Mouse (Mus musculus): ENCODE results near the gene Lztfl1. TPM values are rescaled to one million over a fixed set of nuclear protein-coding genes. Genes with fewer than 3 reads are reported as not detected.
"Not testable (repeated sequence)": the region's sequence is repeated elsewhere in the genome, so short reads cannot be mapped to it uniquely, and the experiment has no call there.

Lztfl1 gene
- polyA plus RNA-seq, 1 experiment, result 54.5 TPM

DNA sequence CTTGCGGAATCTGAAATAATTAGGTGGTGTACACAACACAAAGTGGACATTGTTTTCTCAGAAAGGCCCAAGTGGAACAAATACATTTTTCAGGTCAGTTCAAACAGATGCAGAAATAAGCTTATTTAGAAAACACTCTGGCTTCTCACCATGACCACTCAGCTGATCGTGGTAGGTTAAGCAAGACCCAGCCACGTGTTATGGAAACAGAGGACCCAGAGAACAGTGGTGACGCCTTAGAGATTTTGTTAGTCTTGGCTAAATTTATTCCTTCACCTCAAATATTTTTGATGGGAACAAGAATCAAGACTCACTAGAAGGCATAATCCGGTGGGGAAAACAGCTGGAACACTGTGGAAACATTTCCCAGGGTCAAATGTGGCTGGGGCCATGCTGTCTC, 31.3 kb downstream of the Lztfl1 start:
- no peak for TF ChIP-seq POLR2A (IDR thresholded peaks at IDR 0.05; ENCODE audit: low read depth, low read length)
- TF ChIP-seq CTCF (IDR thresholded peaks at IDR 0.05; ENCODE audit: borderline replicate concordance, insufficient read depth, low read length), result no peak
- Histone ChIP-seq H3K4me3 (ENCODE audit: insufficient read depth, low read length) (no peak overlapping the region), H3K27ac (ENCODE audit: insufficient read depth, low read length) (no peak overlapping the region), H3K4me1 (ENCODE audit: control insufficient read depth, insufficient read depth, low read length) (no peaks in the 10 kb centered on the region)

DNA sequence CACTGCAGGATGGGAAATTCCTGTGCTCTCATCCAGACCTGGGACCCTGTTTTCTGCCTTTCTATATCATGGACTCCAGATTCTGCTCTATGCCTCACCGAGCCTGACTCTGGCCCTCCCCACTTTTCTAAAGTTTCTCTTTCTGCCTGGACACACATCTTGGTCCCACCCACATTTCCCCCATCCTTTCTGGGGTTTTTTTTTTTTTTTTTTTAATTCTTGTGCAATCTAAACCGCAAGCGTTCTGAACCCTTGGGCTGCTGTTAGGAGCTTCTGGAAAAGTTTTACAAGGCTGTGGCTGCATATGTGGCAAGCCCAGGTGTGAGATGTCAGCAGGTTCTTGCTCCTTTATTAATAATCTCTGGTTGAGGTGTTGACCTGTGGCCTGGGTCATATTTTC, 33.8 kb downstream of the Lztfl1 start:
- no peak overlapping the region for H3K27ac ChIP-seq (ENCODE audit: insufficient read depth, low read length)
- TF ChIP-seq POLR2A (IDR thresholded peaks at IDR 0.05; ENCODE audit: low read depth, low read length) (no peak), CTCF (IDR thresholded peaks at IDR 0.05; ENCODE audit: borderline replicate concordance, insufficient read depth, low read length) (no peak)
- H3K4me3 ChIP-seq (ENCODE audit: insufficient read depth, low read length), result no peak overlapping the region
- no peaks in the 10 kb centered on the region for H3K4me1 ChIP-seq (ENCODE audit: control insufficient read depth, insufficient read depth, low read length)

DNA sequence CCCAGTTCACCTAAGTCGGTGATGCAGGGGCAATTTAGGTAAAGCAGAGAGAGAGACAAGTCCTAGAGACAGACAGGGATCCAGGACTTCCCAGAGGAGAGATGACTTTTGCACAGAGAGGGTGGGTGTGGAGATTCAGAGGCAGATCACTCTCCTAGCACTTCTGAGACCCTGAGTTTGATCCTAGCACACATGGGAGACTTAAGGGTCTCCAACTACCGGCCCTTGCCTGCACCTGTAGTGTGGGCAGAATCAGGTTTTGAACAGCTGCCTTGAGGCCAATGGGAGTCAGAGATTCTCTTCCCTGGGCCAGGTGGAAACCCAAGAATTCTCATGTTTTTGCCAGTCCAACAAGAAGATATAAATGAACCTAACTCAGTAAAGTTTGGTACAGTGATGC, 38.3 kb downstream of the Lztfl1 start:
- Histone ChIP-seq H3K27ac (ENCODE audit: insufficient read depth, low read length) (no peak overlapping the region), H3K4me1 (ENCODE audit: control insufficient read depth, insufficient read depth, low read length) (no peaks in the 10 kb centered on the region), H3K4me3 (ENCODE audit: insufficient read depth, low read length) (no peak overlapping the region)
- TF ChIP-seq CTCF (IDR thresholded peaks at IDR 0.05; ENCODE audit: borderline replicate concordance, insufficient read depth, low read length), result no peak
- no peak for TF ChIP-seq POLR2A (IDR thresholded peaks at IDR 0.05; ENCODE audit: low read depth, low read length)

DNA sequence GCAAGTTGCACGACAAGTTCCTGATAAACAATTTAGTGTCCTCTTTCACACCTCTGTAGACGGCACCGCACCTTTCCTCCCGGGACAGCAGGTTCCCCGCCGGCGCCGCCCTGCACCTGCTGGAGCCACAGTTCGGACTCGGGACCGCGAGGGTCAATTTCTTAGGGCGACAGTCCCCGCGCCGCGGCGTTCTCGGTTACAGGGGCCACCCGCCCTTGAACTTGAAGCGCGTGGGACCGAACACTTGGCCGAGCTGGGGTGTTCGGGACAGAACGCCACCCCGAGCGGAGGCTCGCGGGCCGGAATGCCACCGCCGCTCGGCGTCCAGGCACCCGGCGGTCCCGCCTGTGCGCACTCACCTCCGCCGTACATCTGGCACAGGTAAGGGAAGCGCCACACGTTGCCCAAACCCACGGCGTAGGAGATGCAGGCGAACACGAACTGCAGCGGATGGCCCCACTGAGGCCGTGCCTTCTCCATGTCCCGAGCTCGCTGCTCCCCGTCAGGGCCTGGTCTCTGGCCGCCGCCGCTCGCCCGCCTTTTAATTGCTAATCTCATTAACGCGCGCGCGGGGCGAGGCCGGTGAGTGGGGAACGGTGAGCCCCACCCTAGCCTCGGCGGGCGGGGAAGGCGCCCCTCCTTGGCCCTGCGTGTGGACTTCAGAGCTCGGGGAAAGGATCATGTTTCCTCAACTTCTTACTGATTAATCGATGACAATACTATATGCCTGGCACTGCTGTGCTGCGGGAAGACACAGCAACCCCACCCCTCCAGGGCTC, 39.0 kb downstream of the Lztfl1 start, which contains the start of the genes Ccr9 and Slc6a20a:
Gene Ccr9, plus strand, starts transcription at position 113 of the 779 bp plus-strand sequence.
Gene Slc6a20a, minus strand, starts transcription at position 559 of the 779 bp plus-strand sequence.
- TF ChIP-seq POLR2A (IDR thresholded peaks at IDR 0.05; ENCODE audit: low read depth, low read length) (no peak), CTCF (IDR thresholded peaks at IDR 0.05; ENCODE audit: borderline replicate concordance, insufficient read depth, low read length) (no peak)
- Histone ChIP-seq H3K27ac (ENCODE audit: insufficient read depth, low read length) (no peak within 1 kb of the TSS), H3K4me1 (ENCODE audit: control insufficient read depth, insufficient read depth, low read length) (no peaks in the 10 kb centered on the region), H3K4me3 (ENCODE audit: insufficient read depth, low read length) (no peak within 1 kb of the TSS)

DNA sequence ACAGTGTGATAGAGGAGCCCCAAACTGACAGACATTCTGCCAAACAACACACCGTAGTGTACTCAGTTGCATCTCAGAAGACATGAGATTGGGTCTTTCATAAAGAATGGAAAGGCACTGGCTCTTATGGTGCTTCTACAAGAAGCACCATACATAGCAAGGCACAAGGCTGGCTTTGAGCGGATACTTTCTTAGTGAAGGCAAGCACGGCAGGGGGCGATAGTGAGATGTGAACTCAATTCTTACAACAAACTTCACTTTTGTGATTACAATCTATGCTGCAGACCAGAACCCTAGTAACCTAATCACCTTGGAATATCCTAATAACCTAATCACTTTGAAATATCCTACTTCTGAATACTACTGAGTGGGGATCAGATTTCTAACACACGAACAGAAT, 51.9 kb downstream of the Lztfl1 start:
- peak; percentile 27; the same call in 1 of the 2 replicates for TF ChIP-seq CTCF (IDR thresholded peaks at IDR 0.05; ENCODE audit: borderline replicate concordance, insufficient read depth, low read length)
- no peak for TF ChIP-seq POLR2A (IDR thresholded peaks at IDR 0.05; ENCODE audit: low read depth, low read length)
- H3K27ac ChIP-seq (ENCODE audit: insufficient read depth, low read length), result no peak overlapping the region
- H3K4me1 ChIP-seq (ENCODE audit: control insufficient read depth, insufficient read depth, low read length), result no peaks in the 10 kb centered on the region
- no peak overlapping the region for H3K4me3 ChIP-seq (ENCODE audit: insufficient read depth, low read length)

DNA sequence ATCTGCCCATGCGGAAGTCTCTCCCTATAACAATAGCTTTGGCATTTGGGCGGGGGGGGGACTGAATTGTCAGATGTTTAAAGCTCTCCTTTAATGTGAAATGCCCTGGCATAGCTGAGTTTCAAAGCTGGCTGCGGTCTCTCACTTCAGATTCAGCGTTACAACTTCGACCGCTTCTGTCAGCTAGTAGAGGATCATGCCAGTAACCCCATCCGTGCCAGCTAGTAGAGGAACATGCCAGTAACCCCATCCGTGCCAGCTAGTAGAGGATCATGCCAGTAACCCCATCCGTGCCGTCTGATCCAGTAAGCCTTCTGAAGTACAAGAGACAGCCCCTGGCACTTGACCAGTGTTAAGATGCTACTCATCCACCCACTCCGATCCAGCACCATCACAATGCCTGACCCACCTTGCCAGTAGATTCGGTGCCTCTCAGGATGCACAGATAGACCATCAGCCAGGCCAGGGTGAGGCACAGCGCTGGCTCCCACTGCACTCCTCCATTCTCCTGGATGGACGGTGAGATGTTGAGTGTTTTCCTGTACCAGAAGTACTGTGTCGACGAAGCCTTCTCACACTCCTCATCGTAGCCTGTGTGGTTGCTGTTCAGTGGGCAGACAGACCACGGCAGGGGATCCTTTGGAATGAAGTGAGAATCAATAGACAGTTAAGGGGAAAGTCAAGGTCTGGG, 57.4 kb downstream of the Lztfl1 start:
- not testable (repeated sequence) for H3K27ac ChIP-seq (ENCODE audit: insufficient read depth, low read length); H3K4me1 ChIP-seq (ENCODE audit: control insufficient read depth, insufficient read depth, low read length); H3K4me3 ChIP-seq (ENCODE audit: insufficient read depth, low read length)

DNA sequence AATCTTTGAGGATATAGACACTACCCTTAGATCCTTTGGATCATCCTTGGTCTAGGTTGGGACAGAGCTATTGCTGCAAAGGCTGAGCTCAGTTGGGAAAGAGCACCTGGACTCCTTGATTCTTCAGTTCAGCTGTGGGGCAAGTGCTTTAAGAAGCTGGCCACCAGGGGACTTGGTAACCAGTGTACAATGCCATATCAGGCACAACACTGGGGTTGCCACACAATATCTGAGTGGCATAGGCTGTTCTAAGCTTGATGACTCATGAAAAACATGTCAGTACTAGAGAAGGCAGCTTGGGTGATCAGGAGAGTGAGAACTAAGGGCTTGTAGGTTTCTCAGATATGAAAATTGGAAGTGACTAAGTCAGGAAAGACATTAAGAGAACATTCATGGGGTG, 58.5 kb downstream of the Lztfl1 start:
- H3K4me3 ChIP-seq (ENCODE audit: insufficient read depth, low read length), result no peak overlapping the region
- H3K4me1 ChIP-seq (ENCODE audit: control insufficient read depth, insufficient read depth, low read length), result no peaks in the 10 kb centered on the region
- H3K27ac ChIP-seq (ENCODE audit: insufficient read depth, low read length), result no peak overlapping the region
- TF ChIP-seq POLR2A (IDR thresholded peaks at IDR 0.05; ENCODE audit: low read depth, low read length), result no peak
- TF ChIP-seq CTCF (IDR thresholded peaks at IDR 0.05; ENCODE audit: borderline replicate concordance, insufficient read depth, low read length), result no peak

DNA sequence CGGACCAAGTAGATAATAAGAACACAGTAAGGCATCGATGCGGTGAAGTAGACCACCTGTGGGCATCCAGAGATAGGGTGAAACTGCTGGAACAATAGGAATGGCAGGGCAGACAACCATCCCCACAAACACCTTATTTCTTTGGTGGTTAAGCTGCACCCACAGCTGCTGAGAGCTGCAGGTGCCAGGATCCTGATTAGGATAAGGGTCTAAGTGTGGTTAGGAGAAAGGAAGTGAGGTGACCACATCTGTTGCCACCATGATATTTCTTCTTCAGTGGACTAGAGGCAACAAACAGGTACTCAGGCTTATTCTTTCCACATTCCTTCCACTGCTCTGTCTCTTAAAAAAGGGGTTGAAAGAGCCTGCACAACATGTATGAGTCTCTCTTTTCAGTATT, 60.0 kb downstream of the Lztfl1 start:
- Histone ChIP-seq H3K4me1 (ENCODE audit: control insufficient read depth, insufficient read depth, low read length) (no peaks in the 10 kb centered on the region), H3K27ac (ENCODE audit: insufficient read depth, low read length) (no peak overlapping the region), H3K4me3 (ENCODE audit: insufficient read depth, low read length) (no peak overlapping the region)
- TF ChIP-seq CTCF (IDR thresholded peaks at IDR 0.05; ENCODE audit: borderline replicate concordance, insufficient read depth, low read length), result no peak
- no peak for TF ChIP-seq POLR2A (IDR thresholded peaks at IDR 0.05; ENCODE audit: low read depth, low read length)

DNA sequence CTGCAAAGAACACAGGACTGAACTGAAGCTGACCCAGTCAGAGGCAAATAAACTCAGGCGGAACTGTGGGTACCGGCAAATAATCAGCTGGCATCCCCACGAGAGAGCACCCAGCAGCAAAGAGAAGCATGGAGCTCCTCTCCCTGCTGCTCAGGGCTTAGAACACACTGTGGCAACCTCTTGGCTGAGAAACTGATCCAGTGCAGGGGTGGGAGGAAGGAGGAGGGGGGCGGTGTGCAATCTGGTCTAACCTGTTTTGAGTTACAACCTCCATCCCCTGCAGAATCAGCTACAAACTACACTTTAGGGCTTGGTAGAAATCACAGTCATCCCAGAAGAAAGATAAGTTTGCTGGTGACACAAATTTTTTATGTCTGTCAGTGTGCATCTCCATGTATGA, 66.1 kb downstream of the Lztfl1 start:
- H3K4me3 ChIP-seq (ENCODE audit: insufficient read depth, low read length), result no peak overlapping the region
- H3K4me1 ChIP-seq (ENCODE audit: control insufficient read depth, insufficient read depth, low read length), result no peaks in the 10 kb centered on the region
- no peak overlapping the region for H3K27ac ChIP-seq (ENCODE audit: insufficient read depth, low read length)
- TF ChIP-seq POLR2A (IDR thresholded peaks at IDR 0.05; ENCODE audit: low read depth, low read length) (no peak), CTCF (IDR thresholded peaks at IDR 0.05; ENCODE audit: borderline replicate concordance, insufficient read depth, low read length) (no peak)

DNA sequence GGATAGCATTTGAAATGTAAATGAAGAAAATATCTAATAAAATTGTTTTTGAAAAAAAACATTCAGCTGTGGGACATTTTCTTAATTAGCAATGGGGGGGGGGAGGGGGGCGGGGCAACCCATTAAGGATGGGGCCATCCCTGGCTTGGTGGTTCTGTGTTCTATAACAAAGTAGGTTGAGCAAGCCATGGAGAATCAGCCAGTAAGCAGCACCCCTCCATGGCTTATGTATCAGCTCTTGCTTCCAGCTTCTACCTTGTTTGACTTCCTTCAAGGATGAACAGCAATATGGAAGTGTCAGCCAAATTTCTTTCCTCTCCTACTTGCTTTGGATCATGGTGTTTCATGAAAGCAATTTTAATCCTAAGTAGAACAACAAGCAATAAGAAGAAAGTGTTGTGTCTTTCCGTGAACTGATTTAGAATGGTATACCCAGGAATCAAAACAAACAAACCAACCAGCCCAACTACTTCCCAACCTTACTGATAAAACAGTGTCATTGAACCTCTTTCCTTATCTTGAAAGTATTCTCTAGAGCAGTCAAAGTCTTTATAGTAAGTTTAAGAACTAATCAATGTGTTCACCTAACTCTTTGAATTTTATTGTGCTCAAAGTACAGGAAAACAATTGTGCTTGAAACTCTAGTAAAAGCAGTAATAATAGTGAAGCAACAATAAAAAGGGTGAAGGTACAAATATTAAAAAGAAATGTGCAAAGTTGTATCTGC, 67.5 kb downstream of the Lztfl1 start:
- TF ChIP-seq POLR2A (IDR thresholded peaks at IDR 0.05; ENCODE audit: low read depth, low read length), result no peak
- TF ChIP-seq CTCF (IDR thresholded peaks at IDR 0.05; ENCODE audit: borderline replicate concordance, insufficient read depth, low read length), result no peak
- H3K4me1 ChIP-seq (ENCODE audit: control insufficient read depth, insufficient read depth, low read length), result no peaks in the 10 kb centered on the region
- H3K27ac ChIP-seq (ENCODE audit: insufficient read depth, low read length), result no peak overlapping the region
- no peak overlapping the region for H3K4me3 ChIP-seq (ENCODE audit: insufficient read depth, low read length)

Other genes with a start within 250 kb of the Lztfl1 start
- 29.1 and 29.7 TPM in 2 replicates for gene Limd1, start 239.0 kb downstream of the Lztfl1 start, polyA plus RNA-seq (2011; ENCODE audit: insufficient read length, low read depth, missing spikeins)
- 58.0 and 65.2 TPM in 2 replicates for gene Sacm1l, start 187.9 kb downstream of the Lztfl1 start, polyA plus RNA-seq (2011; ENCODE audit: insufficient read length, low read depth, missing spikeins)
- gene Slc6a20b, start 85.1 kb downstream of the Lztfl1 start, polyA plus RNA-seq (2011; ENCODE audit: insufficient read length, low read depth, missing spikeins), result 0.23 and 0.95 TPM in 2 replicates
- gene Ccr9, start 39.3 kb downstream of the Lztfl1 start, polyA plus RNA-seq (2011; ENCODE audit: insufficient read length, low read depth, missing spikeins), result not detected in 2 replicates
- gene Slc6a20a, start 38.8 kb downstream of the Lztfl1 start, polyA plus RNA-seq (2011; ENCODE audit: insufficient read length, low read depth, missing spikeins), result not detected in 2 replicates
- gene Cxcr6, start 88.8 kb upstream of the Lztfl1 start, polyA plus RNA-seq (2011; ENCODE audit: insufficient read length, low read depth, missing spikeins), result 0.91 and 4.1 TPM in 2 replicates
- gene Fyco1, start 134.2 kb upstream of the Lztfl1 start, polyA plus RNA-seq (2011; ENCODE audit: insufficient read length, low read depth, missing spikeins), result 25.2 and 29.2 TPM in 2 replicates
- gene Xcr1, start 144.3 kb upstream of the Lztfl1 start, polyA plus RNA-seq (2011; ENCODE audit: insufficient read length, low read depth, missing spikeins), result not detected in 2 replicates